Mouse (Mus musculus): Measurements from ENCODE around the gene Mapt.
A peak's percentile ranks its signal among the peaks of the same experiment; 100 is the strongest.

Gene Mapt

GRCm38 (mm10) chr11:104316685-104317400 is 85.7 kb downstream of the Mapt start:
- peak; percentile 34 to 55 for DNase-seq

GRCm38 (mm10) chr11:104317631-104318030 is 86.4 kb downstream of the Mapt start:
- DNase-seq: no peak

GRCm38 (mm10) chr11:104318940-104319781 is 88.0 kb downstream of the Mapt start:
- DNase-seq: peak in 1 of 2 experiments; percentile 55

GRCm38 (mm10) chr11:104320511-104320910 is 89.3 kb downstream of the Mapt start:
- DNase-seq: no peak

GRCm38 (mm10) chr11:104322142-104322541 is 91.0 kb downstream of the Mapt start:
- DNase-seq: no peak

- no peak for DNase-seq
Measured at GRCm38 (mm10) chr11:104327462-104327861, 96.3 kb downstream of the Mapt start.

GRCm38 (mm10) chr11:104327946-104328345 is 96.8 kb downstream of the Mapt start:
- DNase-seq: no peak

GRCm38 (mm10) chr11:104329185-104329926 is 98.2 kb downstream of the Mapt start:
- DNase-seq: no peak

GRCm38 (mm10) chr11:104330151-104330550 is 99.0 kb downstream of the Mapt start:
- no peak for DNase-seq

- no peak for DNase-seq
Measured at GRCm38 (mm10) chr11:104331208-104331607, 100.0 kb downstream of the Mapt start.

GRCm38 (mm10) chr11:104332105-104332504 is 100.9 kb downstream of the Mapt start:
- DNase-seq: no peak

- DNase-seq: no peak
Measured at GRCm38 (mm10) chr11:104334115-104334514, 102.9 kb downstream of the Mapt start.

- DNase-seq: no peak
Measured at GRCm38 (mm10) chr11:104334946-104335345, 103.8 kb downstream of the Mapt start.

GRCm38 (mm10) chr11:104346931-104347330 is 115.7 kb downstream of the Mapt start:
- DNase-seq: peak in 1 of 2 experiments; percentile 71

GRCm38 (mm10) chr11:104361790-104362189 is 130.6 kb downstream of the Mapt start:
- DNase-seq: no peak

- DNase-seq: no peak
Measured at GRCm38 (mm10) chr11:104362704-104363103, 131.5 kb downstream of the Mapt start.

- no peak for DNase-seq
Measured at GRCm38 (mm10) chr11:104363823-104364600, 132.8 kb downstream of the Mapt start.

GRCm38 (mm10) chr11:104367486-104368190 is 136.4 kb downstream of the Mapt start:
- DNase-seq: no peak

GRCm38 (mm10) chr11:104376291-104376690 is 145.1 kb downstream of the Mapt start:
- no peak for DNase-seq

- DNase-seq: peak; percentile 25 to 45
Measured at GRCm38 (mm10) chr11:104379635-104380034, 148.4 kb downstream of the Mapt start.
